Mouse (Mus musculus): Measurements from ENCODE around the gene Ralgps1. TPM values are rescaled to one million over a fixed set of nuclear protein-coding genes. Genes with fewer than 3 reads are reported as not detected.

Gene Ralgps1
- polyA plus RNA-seq, 1 experiment = not detected

- Histone ChIP-seq H3K4me3 (ENCODE audit: insufficient read depth, low read depth, low read length) (no peak overlapping the region), H3K27ac (ENCODE audit: insufficient read depth, low read depth, low read length) (no peak overlapping the region), H3K4me1 (ENCODE audit: control insufficient read depth, insufficient read depth, low read length) (peaks cover 25% of the 10 kb centered on the region)
- whole genome bisulfite sequencing = 67% methylated on average over 3 of the region's 3 CpGs
- TF ChIP-seq POLR2A (IDR thresholded peaks at IDR 0.05; ENCODE audit: insufficient read depth, low read depth, low read length) = no peak
- TF ChIP-seq CTCF (IDR thresholded peaks at IDR 0.05; ENCODE audit: insufficient read depth, low read depth, low read length) = no peak
Measured at GRCm38 (mm10) chr2:33189976-33190375, 181.3 kb downstream of the Ralgps1 start.

- no peak for TF ChIP-seq CTCF (IDR thresholded peaks at IDR 0.05; ENCODE audit: insufficient read depth, low read depth, low read length)
- TF ChIP-seq POLR2A (IDR thresholded peaks at IDR 0.05; ENCODE audit: insufficient read depth, low read depth, low read length) = no peak
- no peak overlapping the region for H3K4me3 ChIP-seq (ENCODE audit: insufficient read depth, low read depth, low read length)
- H3K4me1 ChIP-seq (ENCODE audit: control insufficient read depth, insufficient read depth, low read length) = peaks cover 30% of the 10 kb centered on the region
- 89% methylated on average over 6 of the region's 6 CpGs for WGBS
- no peak overlapping the region for H3K27ac ChIP-seq (ENCODE audit: insufficient read depth, low read depth, low read length)
Measured at GRCm38 (mm10) chr2:33188925-33189670, 182.2 kb downstream of the Ralgps1 start.

GRCm38 (mm10) chr2:33187874-33188273 lies 183.4 kb downstream of the Ralgps1 start:
- H3K4me3 ChIP-seq (ENCODE audit: insufficient read depth, low read depth, low read length) = no peak overlapping the region
- 86% methylated on average over 2 of the region's 2 CpGs for WGBS
- H3K4me1 ChIP-seq (ENCODE audit: control insufficient read depth, insufficient read depth, low read length) = peaks cover 28% of the 10 kb centered on the region
- no peak overlapping the region for H3K27ac ChIP-seq (ENCODE audit: insufficient read depth, low read depth, low read length)
- no peak for TF ChIP-seq CTCF (IDR thresholded peaks at IDR 0.05; ENCODE audit: insufficient read depth, low read depth, low read length)

- no peak overlapping the region for H3K27ac ChIP-seq (ENCODE audit: insufficient read depth, low read depth, low read length)
- TF ChIP-seq CTCF (IDR thresholded peaks at IDR 0.05; ENCODE audit: insufficient read depth, low read depth, low read length) (no peak), POLR2A (IDR thresholded peaks at IDR 0.05; ENCODE audit: insufficient read depth, low read depth, low read length) (no peak)
- no peak overlapping the region for H3K4me3 ChIP-seq (ENCODE audit: insufficient read depth, low read depth, low read length)
- WGBS = 59% methylated on average over 7 of the region's 7 CpGs
- H3K4me1 ChIP-seq (ENCODE audit: control insufficient read depth, insufficient read depth, low read length) = peaks cover 28% of the 10 kb centered on the region
Measured at GRCm38 (mm10) chr2:33186505-33186904, 184.8 kb downstream of the Ralgps1 start.

GRCm38 (mm10) chr2:33185258-33185657 lies 186.0 kb downstream of the Ralgps1 start:
- TF ChIP-seq CTCF (IDR thresholded peaks at IDR 0.05; ENCODE audit: insufficient read depth, low read depth, low read length) = no peak; the same call in 1 of the 2 replicates
- no peak for TF ChIP-seq POLR2A (IDR thresholded peaks at IDR 0.05; ENCODE audit: insufficient read depth, low read depth, low read length)
- H3K27ac ChIP-seq (ENCODE audit: insufficient read depth, low read depth, low read length) = no peak overlapping the region
- H3K4me1 ChIP-seq (ENCODE audit: control insufficient read depth, insufficient read depth, low read length) = peaks cover 36% of the 10 kb centered on the region
- no peak overlapping the region for H3K4me3 ChIP-seq (ENCODE audit: insufficient read depth, low read depth, low read length)
- WGBS = 80% methylated on average over 7 of the region's 7 CpGs

GRCm38 (mm10) chr2:33184641-33185040 lies 186.6 kb downstream of the Ralgps1 start:
- Histone ChIP-seq H3K4me1 (ENCODE audit: control insufficient read depth, insufficient read depth, low read length) (peaks cover 38% of the 10 kb centered on the region), H3K4me3 (ENCODE audit: insufficient read depth, low read depth, low read length) (no peak overlapping the region), H3K27ac (ENCODE audit: insufficient read depth, low read depth, low read length) (no peak overlapping the region)
- TF ChIP-seq CTCF (IDR thresholded peaks at IDR 0.05; ENCODE audit: insufficient read depth, low read depth, low read length) = no peak
- WGBS = 50% methylated on average over 10 of the region's 10 CpGs

GRCm38 (mm10) chr2:33183321-33183720 lies 188.0 kb downstream of the Ralgps1 start:
- H3K4me3 ChIP-seq (ENCODE audit: insufficient read depth, low read depth, low read length) = no peak overlapping the region
- whole genome bisulfite sequencing = 98% methylated on average over 7 of the region's 7 CpGs
- H3K27ac ChIP-seq (ENCODE audit: insufficient read depth, low read depth, low read length) = no peak overlapping the region
- peaks cover 40% of the 10 kb centered on the region for H3K4me1 ChIP-seq (ENCODE audit: control insufficient read depth, insufficient read depth, low read length)
- TF ChIP-seq CTCF (IDR thresholded peaks at IDR 0.05; ENCODE audit: insufficient read depth, low read depth, low read length) = no peak
- TF ChIP-seq POLR2A (IDR thresholded peaks at IDR 0.05; ENCODE audit: insufficient read depth, low read depth, low read length) = no peak

- Histone ChIP-seq H3K4me1 (ENCODE audit: control insufficient read depth, insufficient read depth, low read length) (peaks cover 47% of the 10 kb centered on the region), H3K27ac (ENCODE audit: insufficient read depth, low read depth, low read length) (peak overlapping the region; percentile 12; the same call in 1 of the 2 replicates), H3K4me3 (ENCODE audit: insufficient read depth, low read depth, low read length) (no peak overlapping the region)
- WGBS = 21% methylated on average over 16 of the region's 16 CpGs
- TF ChIP-seq CTCF (IDR thresholded peaks at IDR 0.05; ENCODE audit: insufficient read depth, low read depth, low read length) (no peak), POLR2A (IDR thresholded peaks at IDR 0.05; ENCODE audit: insufficient read depth, low read depth, low read length) (no peak)
Measured at GRCm38 (mm10) chr2:33179930-33180630, 191.2 kb downstream of the Ralgps1 start.

GRCm38 (mm10) chr2:33179171-33179929 lies 191.9 kb downstream of the Ralgps1 start:
- TF ChIP-seq POLR2A (IDR thresholded peaks at IDR 0.05; ENCODE audit: insufficient read depth, low read depth, low read length) = no peak
- no peak for TF ChIP-seq CTCF (IDR thresholded peaks at IDR 0.05; ENCODE audit: insufficient read depth, low read depth, low read length)
- Histone ChIP-seq H3K4me3 (ENCODE audit: insufficient read depth, low read depth, low read length) (no peak overlapping the region), H3K27ac (ENCODE audit: insufficient read depth, low read depth, low read length) (peak overlapping the region; percentile 66), H3K4me1 (ENCODE audit: control insufficient read depth, insufficient read depth, low read length) (peaks cover 43% of the 10 kb centered on the region)
- 39% methylated on average over 14 of the region's 14 CpGs for WGBS
